Mouse (Mus musculus) ES-E14 (cell line): ENCODE results near the gene Snf8. TPM values are rescaled to one million over a fixed set of nuclear protein-coding genes. Genes with fewer than 3 reads are reported as not detected.

Experiments
- DNase-seq: peaks from one replicate; pipeline ENCODE4 v3.0.0-alpha.2; 2013; ENCODE audit warnings: low read depth, low spot score
- H3K27ac ChIP-seq: 2 replicates; pipeline ENCODE4 v1.5.1; 2012; ENCODE audit warnings: low read depth, mild to moderate bottlenecking, low read length, moderate library complexity, mixed read lengths; ENCODE audit not compliant: poor library complexity, insufficient read depth, severe bottlenecking
- H3K36me3 ChIP-seq: 2 replicates; pipeline ENCODE4 v1.6.1; 2012; ENCODE audit warnings: mild to moderate bottlenecking, low read length, moderate library complexity, mixed read lengths; ENCODE audit not compliant: control insufficient read depth, poor library complexity, insufficient read depth, severe bottlenecking
- H3K4me1 ChIP-seq, 2 experiments: fragments of 150-350 bp in 1 of 2; sonication (generic) in 1 of 2; 2 replicates each; pipeline ENCODE4 v1.6.1; 2012; ENCODE audit warnings: low read length in 2 of 2, mild to moderate bottlenecking in 1 of 2, mixed read lengths in 1 of 2; ENCODE audit not compliant: control insufficient read depth in 2 of 2, insufficient read depth in 2 of 2, poor library complexity in 1 of 2
- H3K4me3 ChIP-seq, 2 experiments: fragments of 150-350 bp in 1 of 2; sonication (generic) in 1 of 2; 2 replicates each; pipeline ENCODE4 v1.5.1; 2012; ENCODE audit warnings: low read length in 2 of 2, low read depth in 1 of 2, mild to moderate bottlenecking in 1 of 2, mixed read lengths in 1 of 2; ENCODE audit not compliant: insufficient read depth in 1 of 2, poor library complexity in 1 of 2, severe bottlenecking in 1 of 2
- H3K9ac ChIP-seq: 2 replicates; pipeline ENCODE4 v1.6.1; 2012; ENCODE audit warnings: low read depth, mild to moderate bottlenecking, low read length, mixed read lengths; ENCODE audit not compliant: poor library complexity, insufficient read depth, severe bottlenecking
- H3K9me3 ChIP-seq: fragments of 150-350 bp; sonication (generic); 2 replicates; pipeline ENCODE4 v1.6.1; 2012; ENCODE audit warnings: low read depth, mild to moderate bottlenecking, low read length; ENCODE audit not compliant: control insufficient read depth, insufficient read depth
- CHD2 ChIP-seq: IDR thresholded peaks from 2 replicates; pipeline ENCODE4 v1.6.1; 2014; ENCODE audit warnings: mild to moderate bottlenecking, low read depth, low read length, inconsistent platforms
- HCFC1 ChIP-seq: IDR thresholded peaks from 2 replicates; pipeline ENCODE4 v1.6.1; 2012; ENCODE audit warnings: low read length, inconsistent platforms, borderline replicate concordance; ENCODE audit not compliant: insufficient read depth
- MAFK ChIP-seq: IDR thresholded peaks from 2 replicates; pipeline ENCODE4 v1.6.1; 2014; ENCODE audit warnings: mild to moderate bottlenecking, low read depth, low read length, inconsistent platforms; ENCODE audit not compliant: insufficient read depth
- ZC3H11A ChIP-seq: IDR thresholded peaks from 2 replicates; pipeline ENCODE4 v1.6.1; 2012; ENCODE audit warnings: low read depth, mild to moderate bottlenecking, inconsistent platforms, low read length, borderline replicate concordance
- ZNF384 ChIP-seq: IDR thresholded peaks from 2 replicates; pipeline ENCODE4 v1.6.1; 2012; ENCODE audit warnings: low read depth, low read length, inconsistent platforms
- in situ Hi-C, 2 experiments: fragments of 600-800 bp; cut with MboI; formaldehyde crosslinking; loops; one replicate each; pipeline ENCODE4 v1.15.1; 2025; ENCODE audit warnings: low sequenced_read_pairs in 2 of 2, inconsistent platforms in 1 of 2; ENCODE audit not compliant: unreplicated experiment in 2 of 2
- total RNA-seq: library from RNA; depleted of rRNA; stranded (reverse); fragments of 300-350 nt; gene quantifications from 2 replicates; pipeline ENCODE4 v1.2.3, GENCODE M21; 2012

The Snf8 gene
- total RNA-seq, 1 experiment, result 79.4 TPM

DNA sequence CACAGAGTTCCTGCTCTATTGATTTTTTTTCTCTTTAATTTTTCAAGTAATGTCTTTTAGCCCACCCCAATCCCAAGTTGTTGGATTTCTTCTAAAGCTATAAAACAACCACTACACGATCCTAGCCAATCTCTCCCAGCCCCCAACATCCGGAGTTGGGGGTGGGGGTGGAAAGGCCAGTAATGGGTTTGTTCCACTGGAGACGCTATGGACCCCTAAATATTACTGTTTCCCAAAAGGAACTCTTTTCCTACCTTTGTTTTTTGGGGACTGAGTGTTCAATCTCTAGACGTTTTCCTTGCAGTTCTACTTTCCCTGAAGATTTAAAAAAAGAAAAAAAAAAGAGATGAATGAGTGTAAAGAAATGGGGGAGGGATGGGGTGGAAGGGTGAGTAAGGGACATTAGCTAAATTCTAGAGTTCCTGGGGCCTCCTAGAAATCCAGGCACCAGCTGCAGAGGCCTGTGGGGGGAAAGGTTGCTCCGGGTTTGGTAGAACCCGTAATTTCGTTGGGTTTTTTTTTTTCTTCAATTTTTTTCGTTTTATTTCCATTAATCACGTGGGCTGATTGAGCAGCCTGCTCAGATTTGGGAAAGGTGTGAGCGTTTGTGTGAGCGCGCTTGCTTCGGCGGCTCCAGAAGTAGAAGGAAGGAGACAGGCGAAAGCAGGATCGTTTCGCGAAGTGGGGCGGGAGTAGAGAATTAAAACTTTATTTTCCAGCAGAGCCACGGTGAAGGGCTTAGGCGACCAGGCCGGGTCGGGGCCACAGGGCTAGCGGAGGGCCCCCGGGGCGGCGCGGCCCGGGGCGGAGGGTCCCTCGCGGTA, 30.5 kb upstream of the Snf8 start:
- Histone ChIP-seq H3K9ac (peak overlapping the region; percentile 96), H3K4me1 (peaks cover 4 to 18% of the 10 kb centered on the region in 2 experiments), H3K27ac (peak overlapping the region; percentile 98), H3K9me3 (no peaks in the 10 kb centered on the region), H3K36me3 (peaks cover 8% of the 10 kb centered on the region), H3K4me3 (peak overlapping the region; percentile 80 to 91)
- in situ Hi-C loops, result no loop called here
- no peak for DNase-seq
- TF ChIP-seq ZNF384 (no peak), CHD2 (no peak), ZC3H11A (no peak), MAFK (no peak), HCFC1 (no peak)

DNA sequence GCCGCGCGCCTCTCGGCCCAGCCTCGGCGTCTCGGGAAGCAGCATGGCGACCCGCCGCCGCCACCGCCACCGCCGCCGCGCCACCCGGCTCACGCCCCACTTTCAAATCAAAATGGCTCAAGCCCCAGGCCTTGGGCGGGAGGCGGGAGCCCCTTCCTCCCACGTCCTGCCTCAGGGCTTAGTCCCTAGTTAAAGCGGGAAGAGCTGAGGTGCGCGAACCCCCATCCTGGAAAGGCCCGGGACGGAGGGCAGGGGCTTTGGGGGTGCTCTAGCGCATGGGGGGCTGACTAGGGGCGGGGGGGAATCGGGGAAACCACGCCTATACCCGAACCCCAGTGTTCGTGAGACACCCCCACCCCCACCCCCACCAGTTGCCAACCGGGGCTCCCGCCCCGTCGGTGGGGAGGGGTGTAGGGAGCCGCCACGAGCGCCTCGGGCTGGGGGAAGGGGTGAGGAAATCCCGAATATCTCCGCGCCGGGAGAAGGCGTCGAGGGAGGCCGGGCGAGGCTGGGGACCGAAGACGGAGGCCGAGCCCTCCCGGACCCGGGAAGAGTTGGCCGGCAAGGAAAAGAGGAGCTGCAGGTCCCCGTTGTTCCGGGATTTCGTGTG, 29.8 kb upstream of the Snf8 start:
- H3K4me3 ChIP-seq, result peak overlapping the region; percentile 80 to 91
- H3K4me1 ChIP-seq, result peaks cover 4 to 18% of the 10 kb centered on the region in 2 experiments
- peak overlapping the region; percentile 96 for H3K9ac ChIP-seq
- no peak for DNase-seq
- peak overlapping the region; percentile 98 for H3K27ac ChIP-seq
- peaks cover 8% of the 10 kb centered on the region for H3K36me3 ChIP-seq
- no peak for TF ChIP-seq MAFK
- no peak for TF ChIP-seq ZNF384
- TF ChIP-seq ZC3H11A, result no peak
- TF ChIP-seq CHD2, result no peak
- TF ChIP-seq HCFC1, result no peak
- no peaks in the 10 kb centered on the region for H3K9me3 ChIP-seq
- in situ Hi-C loops, result no loop called here

DNA sequence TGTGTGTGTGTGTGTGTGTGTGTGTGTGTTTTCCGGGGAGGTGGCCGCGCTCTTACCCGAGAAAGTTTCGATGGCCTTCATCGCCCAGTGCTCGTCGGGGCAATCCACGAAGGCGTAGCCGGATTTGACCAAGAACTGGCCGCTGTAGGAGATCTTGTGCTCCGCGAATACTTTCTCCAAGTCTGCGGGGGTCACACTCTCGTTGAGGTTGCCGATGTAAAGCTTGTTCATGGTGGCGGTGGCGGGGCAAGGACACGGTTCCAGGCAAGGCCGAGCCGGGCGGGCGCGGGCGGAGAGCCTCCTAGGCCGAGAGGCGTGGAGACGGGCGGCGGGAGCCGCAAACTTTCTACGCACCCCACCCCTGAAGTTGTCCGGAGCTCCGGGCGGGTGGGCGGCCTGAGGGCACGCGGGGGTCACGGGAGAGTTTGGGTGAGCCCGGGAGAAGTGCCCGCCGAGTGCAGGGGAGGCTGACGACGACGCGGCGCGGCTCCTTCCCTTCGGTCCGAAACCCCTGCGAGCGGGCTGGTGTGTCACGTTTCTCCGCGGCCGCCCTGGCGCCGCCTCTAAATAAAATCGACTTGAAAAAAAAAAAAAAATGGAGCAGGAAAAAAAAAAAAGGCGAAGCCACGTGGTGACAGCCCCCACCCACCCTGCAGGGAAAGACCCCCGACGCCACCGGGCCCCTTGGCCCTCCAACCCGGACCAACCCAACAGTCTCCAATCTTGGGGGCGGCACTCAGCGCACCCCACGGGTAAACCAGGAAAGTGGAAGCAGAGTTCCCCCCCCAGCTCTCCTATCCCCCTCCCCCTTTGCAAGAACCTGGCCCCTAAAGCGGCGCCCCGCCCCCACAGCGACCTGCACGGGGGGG, 29.0 kb upstream of the Snf8 start, which contains the start of gene Igf2bp1:
Gene Igf2bp1 (minus strand): TSS at position 538 of the 869 bp plus-strand sequence.
- Histone ChIP-seq H3K27ac (peak within 1 kb of the TSS; percentile 98), H3K9ac (peak within 1 kb of the TSS; percentile 96), H3K4me1 (peaks cover 4 to 21% of the 10 kb centered on the region in 2 experiments; a peak in 3 of 4 replicates), H3K4me3 (peak within 1 kb of the TSS; percentile 80 to 91), H3K9me3 (no peaks in the 10 kb centered on the region), H3K36me3 (peaks cover 7% of the 10 kb centered on the region)
- no peak for TF ChIP-seq MAFK
- 0 out of 2 replicates have a peak, but pooled peaks have one; percentile 7 for TF ChIP-seq HCFC1
- no peak for TF ChIP-seq CHD2
- no peak for TF ChIP-seq ZC3H11A
- TF ChIP-seq ZNF384, result peak; percentile 98
- in situ Hi-C loops, result no loop called here
- DNase-seq, result no peak

DNA sequence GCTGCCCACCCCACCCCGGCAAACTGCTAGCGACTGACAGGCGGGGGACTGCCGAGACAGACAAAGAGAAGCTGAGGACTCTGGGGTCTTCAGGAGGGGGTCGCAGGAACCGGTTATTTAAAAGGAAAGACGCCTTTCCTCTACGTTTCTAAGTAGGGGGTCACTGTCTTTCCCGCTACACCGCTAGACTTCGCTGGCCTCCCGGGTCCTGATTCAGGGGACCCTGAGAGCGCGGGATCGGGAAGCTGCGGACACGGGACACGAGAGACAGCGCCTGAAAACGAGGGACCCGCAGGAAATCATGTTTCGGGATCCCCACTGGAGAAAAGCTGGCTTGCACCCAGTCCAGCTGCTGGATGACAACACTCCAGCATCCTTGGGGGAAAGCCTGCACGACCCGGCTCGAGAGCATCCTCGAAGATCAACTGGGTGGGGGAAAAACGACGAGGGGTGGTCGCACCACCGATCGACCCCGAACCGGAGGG, 28.3 kb upstream of the Snf8 start:
- Histone ChIP-seq H3K4me1 (peaks cover 3 to 17% of the 10 kb centered on the region in 2 experiments; a peak in 3 of 4 replicates), H3K27ac (peak overlapping the region; percentile 98), H3K9ac (peak overlapping the region; percentile 96), H3K36me3 (peaks cover 6% of the 10 kb centered on the region), H3K9me3 (no peaks in the 10 kb centered on the region), H3K4me3 (peak overlapping the region; percentile 80 to 82)
- TF ChIP-seq CHD2, result no peak
- no peak for TF ChIP-seq ZNF384
- in situ Hi-C loops, result no loop called here
- no peak for DNase-seq
